ENCODE assay signal across 15 mouse cellular contexts in genomic region chr13:113579788-113580399, GRCm38 (mm10). TPM values are rescaled to one million over a fixed set of nuclear protein-coding genes. Genes with fewer than 3 reads are reported as not detected.
DNase-seq lines count a peak whose midpoint lies in the region; ATAC-seq and TF ChIP-seq lines count a peak whose summit lies in the region.
"Had no signal": no experiment of that assay in that cellular context is flagged by ENCODE, and none has a peak within 500 bp of the region (broad histone marks: within the 10 kb centered on the region; RNA-seq: fewer than 3 reads in every experiment).

No protein-coding gene starts in this region.

- ATAC-seq in lung, embryonic 16.5 days (ENCODE audit: low read depth) = peak; percentile 26; the same call in 1 of the 2 replicates
- ATAC-seq in intestine, embryonic 15.5 days = peak; percentile 77

- H3K27me3 ChIP-seq in lung, embryonic 16.5 days (ENCODE audit: control insufficient read depth, insufficient read depth, low read depth, low read length) = no peaks in the 10 kb centered on the region; the same call in 1 of the 2 replicates
- no peaks in the 10 kb centered on the region for H3K27me3 ChIP-seq in intestine, embryonic 15.5 days (replicated peaks)
- H3K27me3 ChIP-seq: limb, embryonic 12.5 days; neural tube, embryonic 15.5 days had no signal

- 0 out of 2 replicates have a peak, but pooled peaks cover 3% of the 10 kb centered on the region for H3K4me1 ChIP-seq in lung, embryonic 16.5 days (replicated peaks; ENCODE audit: control insufficient read depth, insufficient read depth, low read length)
- peaks cover 0 to 3% of the 10 kb centered on the region in 2 experiments; a peak in 1 of 4 replicates for H3K4me1 ChIP-seq in ES-E14 (ENCODE audit: control insufficient read depth in 2 of 2, insufficient read depth in 2 of 2, low read length in 2 of 2, poor library complexity in 1 of 2)
- no peaks in the 10 kb centered on the region for H3K4me1 ChIP-seq in intestine, embryonic 15.5 days (replicated peaks)
- H3K4me1 ChIP-seq: limb, embryonic 12.5 days; neural tube, embryonic 15.5 days had no signal

- 40% methylated on average over 7 of the region's 7 CpGs for WGBS in lung, embryonic 16.5 days
- WGBS in intestine, embryonic 15.5 days = 35% methylated on average over 7 of the region's 7 CpGs

- no peaks in the 10 kb centered on the region for H3K36me3 ChIP-seq in lung, embryonic 16.5 days (ENCODE audit: control insufficient read depth, insufficient read depth, low read length)
- H3K36me3 ChIP-seq in ES-E14 (ENCODE audit: control insufficient read depth, insufficient read depth, low read length, poor library complexity, severe bottlenecking) = no peaks in the 10 kb centered on the region
- no peaks in the 10 kb centered on the region for H3K36me3 ChIP-seq in intestine, embryonic 15.5 days
- H3K36me3 ChIP-seq: limb, embryonic 12.5 days; neural tube, embryonic 15.5 days had no signal

- H3K9me3 ChIP-seq in lung, embryonic 16.5 days (ENCODE audit: control insufficient read depth, low read length) = no peaks in the 10 kb centered on the region
- H3K9me3 ChIP-seq in ES-E14 (ENCODE audit: control insufficient read depth, insufficient read depth, low read depth, low read length) = no peaks in the 10 kb centered on the region
- H3K9me3 ChIP-seq in intestine, embryonic 15.5 days = no peaks in the 10 kb centered on the region
- H3K9me3 ChIP-seq: limb, embryonic 12.5 days; neural tube, embryonic 15.5 days had no signal

- H3K9ac ChIP-seq in lung, embryonic 16.5 days (ENCODE audit: low read length) = no peak overlapping the region
- H3K9ac ChIP-seq in ES-E14 (ENCODE audit: insufficient read depth, low read depth, low read length, poor library complexity, severe bottlenecking) = no peak overlapping the region
- no peak overlapping the region for H3K9ac ChIP-seq in intestine, embryonic 15.5 days
- H3K9ac ChIP-seq: limb, embryonic 12.5 days; neural tube, embryonic 15.5 days had no signal

- H3K4me2 ChIP-seq in lung, embryonic 16.5 days (ENCODE audit: low read depth, low read length) = no peak overlapping the region
- no peak overlapping the region for H3K4me2 ChIP-seq in intestine, embryonic 15.5 days (replicated peaks)
- H3K4me2 ChIP-seq: limb, embryonic 12.5 days; neural tube, embryonic 15.5 days had no signal

- no peak overlapping the region for H3K4me3 ChIP-seq in lung, embryonic 16.5 days (ENCODE audit: low read length)
- H3K4me3 ChIP-seq in ES-E14 (ENCODE audit: insufficient read depth in 1 of 2, low read depth in 1 of 2, low read length in 2 of 2, poor library complexity in 1 of 2, severe bottlenecking in 1 of 2) = no peak overlapping the region
- no peak overlapping the region for H3K4me3 ChIP-seq in intestine, embryonic 15.5 days (replicated peaks)
- H3K4me3 ChIP-seq in gastrocnemius, adult 2 months = no peak overlapping the region
- H3K4me3 ChIP-seq: layer of hippocampus, adult 2 months; limb, embryonic 12.5 days; neural tube, embryonic 15.5 days had no signal

- in situ Hi-C loops in ES-E14 (cut with MboI; ENCODE audit: low sequenced_read_pairs in 2 of 2, unreplicated experiment in 2 of 2) = no loop called here

- DNase-seq in lung, postnatal 25 days (ENCODE audit: low spot score) = no peak
- DNase-seq in ES-E14 (ENCODE audit: low read depth, low spot score) = no peak
- DNase-seq in thymus, postnatal 14 days = peak; percentile 62
- no peak for DNase-seq in gastrocnemius, adult 2 months
- DNase-seq in cerebellum, adult 11 months = no peak
- no peak for DNase-seq in cerebellum, postnatal 10 days
- DNase-seq: gastrocnemius, postnatal 14 days; heart, postnatal 36 days; right cerebral cortex, postnatal 4 days had no signal

- no peak for TF ChIP-seq CTCF in gastrocnemius, adult 2 months (IDR thresholded peaks at IDR 0.05)

- H3K27ac ChIP-seq in lung, embryonic 16.5 days (ENCODE audit: low read length) = no peak overlapping the region
- H3K27ac ChIP-seq in ES-E14 (ENCODE audit: insufficient read depth, low read depth, low read length, poor library complexity, severe bottlenecking) = no peak overlapping the region
- no peak overlapping the region for H3K27ac ChIP-seq in intestine, embryonic 15.5 days
- no peak overlapping the region for H3K27ac ChIP-seq in gastrocnemius, adult 2 months
- H3K27ac ChIP-seq: layer of hippocampus, adult 2 months; limb, embryonic 12.5 days; neural tube, embryonic 15.5 days; stomach, postnatal 0 days had no signal

- intact Hi-C loops in gastrocnemius, adult 2 months (cut with DNase I) = no loop called here

TF ChIP-seq in ES-E14, 5 proteins besides CTCF, POLR2A, EP300 and RAD21:
- TF ChIP-seq ZC3H11A (IDR thresholded peaks at IDR 0.05; ENCODE audit: borderline replicate concordance, low read depth, low read length) (no peak), ZNF384 (IDR thresholded peaks at IDR 0.05; ENCODE audit: low read depth, low read length) (peak; percentile 84)

RNA-seq across cellular contexts. Expression of gene Snx18, which starts 38.5 kb away (rescaled TPM):
- 14.8 and 15.3 TPM in 2 replicates for polyA plus RNA-seq in lung, embryonic 16.5 days (2015; fragmentation: Nextera tagmentation; extraction: Ambion mirVana)
- total RNA-seq in ES-E14 (2012; rRNA removed) = 45.6 and 47.5 TPM in 2 replicates
- polyA plus RNA-seq in intestine, embryonic 15.5 days (2015; fragmentation: Nextera tagmentation; extraction: Ambion mirVana) = 18.1 and 20.3 TPM in 2 replicates
- total RNA-seq in gastrocnemius, adult 2 months (2021) = 10 to 100 TPM in 1 of 2 experiments, 1 to 10 TPM in 1; 9.2 to 13.6 TPM
